Mouse (Mus musculus): ENCODE data around the gene Agfg2.
"Not testable (repeated sequence)": the region's sequence is repeated elsewhere in the genome, so short reads cannot be mapped to it uniquely, and the experiment has no call there.

Agfg2 gene

GRCm38 (mm10) chr5:137645652-137646091 lies 38.9 kb downstream of the Agfg2 start, which contains the start of gene Irs3:
Irs3 (minus strand) TSS chr5:137645714.
- DNase-seq (ENCODE audit: low read depth, low spot score): no peak

- no peak for DNase-seq (ENCODE audit: low read depth, low spot score)
Observed at GRCm38 (mm10) chr5:137645091-137645651, 39.4 kb downstream of the Agfg2 start.

- no peak for DNase-seq (ENCODE audit: low read depth, low spot score)
Observed at GRCm38 (mm10) chr5:137644484-137644883, 40.0 kb downstream of the Agfg2 start.

- DNase-seq (ENCODE audit: low read depth, low spot score): no peak
Observed at GRCm38 (mm10) chr5:137642886-137643285, 41.6 kb downstream of the Agfg2 start.

GRCm38 (mm10) chr5:137641054-137641453 lies 43.5 kb downstream of the Agfg2 start, which contains the start of gene Sap25:
Sap25 (plus strand) TSS chr5:137641334.
- DNase-seq (ENCODE audit: low read depth, low spot score): no peak

GRCm38 (mm10) chr5:137639472-137639871 lies 45.1 kb downstream of the Agfg2 start:
- DNase-seq (ENCODE audit: low read depth, low spot score): no peak

GRCm38 (mm10) chr5:137633397-137634084 lies 51.0 kb downstream of the Agfg2 start:
- DNase-seq (ENCODE audit: low read depth, low spot score): no peak

- DNase-seq (ENCODE audit: low read depth, low spot score): no peak
Observed at GRCm38 (mm10) chr5:137631591-137631990, 52.9 kb downstream of the Agfg2 start.

GRCm38 (mm10) chr5:137631171-137631570 lies 53.4 kb downstream of the Agfg2 start:
- no peak for DNase-seq (ENCODE audit: low read depth, low spot score)

GRCm38 (mm10) chr5:137630602-137631001 lies 53.9 kb downstream of the Agfg2 start:
- no peak for DNase-seq (ENCODE audit: low read depth, low spot score)

- no peak for DNase-seq (ENCODE audit: low read depth, low spot score)
Observed at GRCm38 (mm10) chr5:137629906-137630545, 54.5 kb downstream of the Agfg2 start.

- no peak for DNase-seq (ENCODE audit: low read depth, low spot score)
Observed at GRCm38 (mm10) chr5:137629306-137629721, 55.2 kb downstream of the Agfg2 start.

- DNase-seq (ENCODE audit: low read depth, low spot score): peak; percentile 99
Observed at GRCm38 (mm10) chr5:137628498-137629305, 55.8 kb downstream of the Agfg2 start, which contains the start of the genes Fbxo24, Lrch4 and Gm20605. Fbxo24 (minus strand) TSS chr5:137629002. Lrch4 (plus strand) TSS chr5:137629121. Gm20605 (plus strand) TSS chr5:137629175.

GRCm38 (mm10) chr5:137627991-137628390 lies 56.5 kb downstream of the Agfg2 start:
- no peak for DNase-seq (ENCODE audit: low read depth, low spot score)

GRCm38 (mm10) chr5:137623937-137624530 lies 60.5 kb downstream of the Agfg2 start:
- DNase-seq (ENCODE audit: low read depth, low spot score): no peak

- no peak for DNase-seq (ENCODE audit: low read depth, low spot score)
Observed at GRCm38 (mm10) chr5:137615347-137615746, 69.2 kb downstream of the Agfg2 start.

- not testable (repeated sequence) for DNase-seq (ENCODE audit: low read depth, low spot score)
Observed at GRCm38 (mm10) chr5:137614921-137615320, 69.6 kb downstream of the Agfg2 start.

GRCm38 (mm10) chr5:137613550-137613949 lies 71.0 kb downstream of the Agfg2 start, which contains the start of gene Pcolce:
Pcolce (minus strand) TSS chr5:137613784.
- DNase-seq (ENCODE audit: low read depth, low spot score): no peak

GRCm38 (mm10) chr5:137613076-137613475 lies 71.5 kb downstream of the Agfg2 start:
- no peak for DNase-seq (ENCODE audit: low read depth, low spot score)

- peak; percentile 56 for DNase-seq (ENCODE audit: low read depth, low spot score)
Observed at GRCm38 (mm10) chr5:137611245-137611602, 73.3 kb downstream of the Agfg2 start.
